Mouse (Mus musculus) left cerebral cortex, adult 2 months (tissue): Measurements from ENCODE around the gene Gramd1b. TPM values are rescaled to one million over a fixed set of nuclear protein-coding genes. Genes with fewer than 3 reads are reported as not detected.

ENCODE experiments used
- DNase-seq, 2 experiments: peaks; one replicate each; pipeline ENCODE4 v3.0.0; 2021 to 2022; ENCODE audit warnings: low spot score in 2 of 2, mixed read lengths in 1 of 2; ENCODE audit errors: extremely low spot score in 1 of 2
- H3K27ac ChIP-seq: fragments of 200-600 bp; 2 replicates; pipeline ENCODE4 v1.8.1; 2022
- H3K4me3 ChIP-seq: fragments of 200-600 bp; 2 replicates; pipeline ENCODE4 v1.8.1; 2022
- CTCF ChIP-seq: fragments of 200-600 bp; IDR thresholded peaks from 2 replicates; pipeline ENCODE4 v1.8.1; 2022; ENCODE audit warnings: antibody characterized with exemption, mild to moderate bottlenecking, moderate library complexity
- intact Hi-C: fragments of 180-260 bp; cut with DNase I; formaldehyde crosslinking; loops from one replicate; pipeline ENCODE4 v1.15.1; 2025
- total RNA-seq, 2 experiments: library from RNA; stranded (reverse); gene quantifications; 2 replicates each; pipeline ENCODE4 v1.2.3; 2021

Gramd1b gene
- total RNA-seq, 2 experiments from 2014 or later = 178 to 192 TPM

- no peak overlapping the region for H3K27ac ChIP-seq
- no peak for TF ChIP-seq CTCF
- intact Hi-C loops = loop anchor here (2.0 to 5.0 kb wide), 2 partner anchors 53 to 129 kb away; no protein-coding TSS in a partner anchor
- no peak for DNase-seq
- no peak overlapping the region for H3K4me3 ChIP-seq
Observed at GRCm38 (mm10) chr9:40453889-40454288, 77.3 kb downstream of the Gramd1b start.

- H3K27ac ChIP-seq = no peak overlapping the region
- intact Hi-C loops = loop anchor here (5.0 kb wide), 1 partner anchor 55 kb away; no protein-coding TSS in a partner anchor
Observed at GRCm38 (mm10) chr9:40452208-40452607, 79.0 kb downstream of the Gramd1b start.

GRCm38 (mm10) chr9:40450776-40451175 is 80.4 kb downstream of the Gramd1b start:
- Histone ChIP-seq H3K4me3 (no peak overlapping the region), H3K27ac (no peak overlapping the region)
- intact Hi-C loops = loop anchor here (5.0 kb wide), 1 partner anchor 57 kb away; no protein-coding TSS in a partner anchor
- no peak for TF ChIP-seq CTCF
- DNase-seq = no peak

More at GRCm38 (mm10) chr9:40452208-40452607, 79.0 kb downstream of the Gramd1b start:
- H3K4me3 ChIP-seq = no peak overlapping the region
- TF ChIP-seq CTCF = peak; percentile 32; the same call in 1 of the 2 replicates
- DNase-seq = no peak

GRCm38 (mm10) chr9:40450417-40450714 is 80.8 kb downstream of the Gramd1b start:
- no peak overlapping the region; the same call in 1 of the 2 replicates for H3K27ac ChIP-seq
- H3K4me3 ChIP-seq = no peak overlapping the region
- no peak for TF ChIP-seq CTCF
- no peak for DNase-seq
- intact Hi-C loops = loop anchor here (5.0 kb wide), 1 partner anchor 57 kb away; no protein-coding TSS in a partner anchor

- Histone ChIP-seq H3K27ac (peak overlapping the region; percentile 44; the same call in 1 of the 2 replicates), H3K4me3 (no peak overlapping the region)
- intact Hi-C loops = loop anchor here (5.0 kb wide), 1 partner anchor 57 kb away; no protein-coding TSS in a partner anchor
- DNase-seq = peak; percentile 23 to 44
- no peak for TF ChIP-seq CTCF
Observed at GRCm38 (mm10) chr9:40449610-40450416, 81.4 kb downstream of the Gramd1b start.

GRCm38 (mm10) chr9:40448646-40449243 is 82.4 kb downstream of the Gramd1b start:
- intact Hi-C loops = no loop called here
- Histone ChIP-seq H3K4me3 (no peak overlapping the region), H3K27ac (no peak overlapping the region)
- DNase-seq = no peak
- TF ChIP-seq CTCF = no peak

- no peak for TF ChIP-seq CTCF
- no peak overlapping the region for H3K27ac ChIP-seq
- DNase-seq = no peak
- intact Hi-C loops = no loop called here
- H3K4me3 ChIP-seq = no peak overlapping the region
Observed at GRCm38 (mm10) chr9:40447265-40447664, 83.9 kb downstream of the Gramd1b start.

- DNase-seq = no peak
- TF ChIP-seq CTCF = no peak
- no peak overlapping the region for H3K27ac ChIP-seq
- no peak overlapping the region for H3K4me3 ChIP-seq
- intact Hi-C loops = no loop called here
Observed at GRCm38 (mm10) chr9:40444961-40445360, 86.2 kb downstream of the Gramd1b start.

- intact Hi-C loops = no loop called here
- DNase-seq = no peak
- Histone ChIP-seq H3K27ac (no peak overlapping the region), H3K4me3 (no peak overlapping the region)
- no peak for TF ChIP-seq CTCF
Observed at GRCm38 (mm10) chr9:40442784-40443183, 88.4 kb downstream of the Gramd1b start.

GRCm38 (mm10) chr9:40439973-40440687 is 91.1 kb downstream of the Gramd1b start:
- no peak for DNase-seq
- no peak overlapping the region for H3K27ac ChIP-seq
- intact Hi-C loops = no loop called here
- no peak for TF ChIP-seq CTCF
- H3K4me3 ChIP-seq = no peak overlapping the region

GRCm38 (mm10) chr9:40438731-40439526 is 92.3 kb downstream of the Gramd1b start:
- TF ChIP-seq CTCF = no peak
- intact Hi-C loops = no loop called here
- no peak overlapping the region for H3K27ac ChIP-seq
- H3K4me3 ChIP-seq = no peak overlapping the region
- no peak for DNase-seq
